Mouse (Mus musculus): ENCODE measurements around the gene Slc25a36. TPM values are rescaled to one million over a fixed set of nuclear protein-coding genes. Genes with fewer than 3 reads are reported as not detected.

Gene Slc25a36
- polyA plus RNA-seq, 1 experiment from 2014 or later = 26.4 TPM

DNA sequence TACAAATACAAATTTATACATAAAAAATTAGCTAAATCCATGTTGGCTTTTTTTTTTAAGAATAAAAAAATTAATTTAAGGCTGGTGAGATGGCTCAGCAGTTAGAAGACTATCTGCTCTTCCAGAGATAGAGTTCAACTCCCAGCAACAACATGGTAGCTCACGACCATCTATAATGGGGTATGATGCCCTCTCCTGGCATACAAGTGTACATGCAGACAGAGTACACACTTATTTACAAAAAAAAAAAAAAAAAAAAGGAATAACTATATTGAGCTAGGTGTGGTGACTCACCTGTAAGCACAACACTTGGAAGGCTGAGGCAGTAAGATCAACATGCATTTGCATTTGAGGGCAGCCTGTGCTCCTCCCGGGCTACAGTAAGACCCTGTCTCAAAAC lies 26.3 kb downstream of the Slc25a36 start:
- H3K36me3 ChIP-seq (ENCODE audit: inconsistent target) = peaks cover 42% of the 10 kb centered on the region

DNA sequence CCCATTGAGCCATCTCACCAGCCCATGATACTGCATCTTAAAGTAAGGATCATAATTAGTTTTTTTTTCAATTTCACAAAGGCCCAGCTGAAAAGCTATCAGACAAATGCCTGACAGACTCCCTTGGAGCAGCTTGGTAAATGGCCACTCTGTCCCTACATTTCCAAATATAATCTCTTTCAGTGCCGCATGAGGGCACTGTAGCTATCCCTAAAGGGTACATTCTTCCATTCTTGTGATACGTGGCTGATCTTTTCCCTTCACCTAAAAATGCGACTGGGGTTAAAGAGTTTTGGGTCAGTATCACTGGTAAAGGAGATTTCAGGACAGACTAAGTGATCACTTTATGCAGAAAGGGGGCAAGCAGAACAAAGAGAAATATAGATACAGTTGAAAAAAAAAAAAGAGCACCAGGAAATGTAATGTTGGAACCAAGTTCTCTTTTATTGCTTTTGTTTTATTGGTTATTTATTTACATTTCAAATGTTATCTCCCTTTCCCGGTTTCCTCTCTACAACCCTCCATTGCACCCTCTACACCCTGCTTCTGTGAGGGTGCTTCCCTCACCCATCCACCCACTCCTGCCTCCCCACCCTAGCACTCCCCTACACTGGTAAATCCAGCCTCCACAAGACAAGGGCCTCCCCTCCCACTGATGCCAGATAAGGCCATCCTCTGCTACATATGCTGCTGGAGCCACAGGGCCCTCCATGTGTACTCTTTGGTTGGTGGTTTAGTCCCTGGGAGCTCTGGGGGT lies 29.7 kb downstream of the Slc25a36 start:
- Histone ChIP-seq H3K36me3 (ENCODE audit: inconsistent target) (peaks cover 63% of the 10 kb centered on the region), H3K79me2 (ENCODE audit: inconsistent target) (no peaks in the 10 kb centered on the region), H3K4me3 (ENCODE audit: inconsistent target) (no peak overlapping the region), H3K27ac (no peak overlapping the region)
- WGBS (ENCODE audit: missing documents) = 97% methylated on average over 4 of the region's 4 CpGs

More for the DNA sequence above, 26.3 kb downstream of the Slc25a36 start:
- H3K79me2 ChIP-seq (ENCODE audit: inconsistent target) = no peaks in the 10 kb centered on the region
- H3K27ac ChIP-seq = no peak overlapping the region
- no peak overlapping the region for H3K4me3 ChIP-seq (ENCODE audit: inconsistent target)
- WGBS (ENCODE audit: missing documents) = 100% methylated on average over 1 of the region's 2 CpGs

DNA sequence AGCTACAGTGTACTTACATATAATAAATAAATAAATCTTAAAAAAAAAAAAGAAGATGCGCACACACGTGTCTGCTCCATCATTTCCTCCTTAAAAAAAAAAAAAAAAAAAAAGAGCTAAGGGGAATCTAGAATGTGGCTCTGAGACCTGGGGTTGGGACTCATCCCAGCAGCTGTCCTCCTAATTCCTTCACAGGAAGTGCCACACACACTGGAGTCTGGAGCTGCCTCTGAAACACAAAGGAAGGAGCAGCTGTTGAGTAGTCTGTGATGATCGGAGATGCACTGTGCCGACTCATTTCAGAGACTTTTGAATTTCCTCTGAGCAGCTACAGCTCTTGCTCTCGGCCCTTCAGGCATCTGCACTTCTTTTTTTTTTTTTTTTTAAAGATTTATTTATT lies 41.0 kb downstream of the Slc25a36 start:
- WGBS (ENCODE audit: missing documents) = 84% methylated on average over 4 of the region's 5 CpGs
- Histone ChIP-seq H3K27ac (no peak overlapping the region), H3K4me3 (ENCODE audit: inconsistent target) (no peak overlapping the region), H3K79me2 (ENCODE audit: inconsistent target) (no peaks in the 10 kb centered on the region), H3K36me3 (ENCODE audit: inconsistent target) (0 out of 2 replicates have a peak, but pooled peaks cover 11% of the 10 kb centered on the region)

DNA sequence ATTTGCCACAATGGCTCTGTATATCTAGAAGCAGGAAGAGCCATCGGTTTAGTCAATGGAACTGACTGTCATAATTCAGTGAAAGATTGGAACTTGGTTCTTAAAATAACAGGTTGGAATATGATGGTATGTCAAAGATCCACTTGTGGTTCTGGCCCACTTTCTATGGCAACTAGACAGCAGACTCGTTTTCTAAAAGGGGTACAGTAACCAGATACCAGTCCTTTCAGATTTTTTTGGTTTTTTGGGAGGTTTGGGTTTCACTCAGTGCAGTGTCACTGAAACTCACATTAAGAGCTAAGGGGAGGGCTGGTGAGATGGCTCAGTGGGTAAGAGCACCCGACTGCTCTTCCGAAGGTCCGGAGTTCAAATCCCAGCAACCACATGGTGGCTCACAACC lies 41.5 kb downstream of the Slc25a36 start:
- Histone ChIP-seq H3K27ac (no peak overlapping the region), H3K79me2 (ENCODE audit: inconsistent target) (no peaks in the 10 kb centered on the region), H3K4me3 (ENCODE audit: inconsistent target) (no peak overlapping the region), H3K36me3 (ENCODE audit: inconsistent target) (0 out of 2 replicates have a peak, but pooled peaks cover 11% of the 10 kb centered on the region)
- 85% methylated on average over 2 of the region's 5 CpGs for WGBS (ENCODE audit: missing documents)

DNA sequence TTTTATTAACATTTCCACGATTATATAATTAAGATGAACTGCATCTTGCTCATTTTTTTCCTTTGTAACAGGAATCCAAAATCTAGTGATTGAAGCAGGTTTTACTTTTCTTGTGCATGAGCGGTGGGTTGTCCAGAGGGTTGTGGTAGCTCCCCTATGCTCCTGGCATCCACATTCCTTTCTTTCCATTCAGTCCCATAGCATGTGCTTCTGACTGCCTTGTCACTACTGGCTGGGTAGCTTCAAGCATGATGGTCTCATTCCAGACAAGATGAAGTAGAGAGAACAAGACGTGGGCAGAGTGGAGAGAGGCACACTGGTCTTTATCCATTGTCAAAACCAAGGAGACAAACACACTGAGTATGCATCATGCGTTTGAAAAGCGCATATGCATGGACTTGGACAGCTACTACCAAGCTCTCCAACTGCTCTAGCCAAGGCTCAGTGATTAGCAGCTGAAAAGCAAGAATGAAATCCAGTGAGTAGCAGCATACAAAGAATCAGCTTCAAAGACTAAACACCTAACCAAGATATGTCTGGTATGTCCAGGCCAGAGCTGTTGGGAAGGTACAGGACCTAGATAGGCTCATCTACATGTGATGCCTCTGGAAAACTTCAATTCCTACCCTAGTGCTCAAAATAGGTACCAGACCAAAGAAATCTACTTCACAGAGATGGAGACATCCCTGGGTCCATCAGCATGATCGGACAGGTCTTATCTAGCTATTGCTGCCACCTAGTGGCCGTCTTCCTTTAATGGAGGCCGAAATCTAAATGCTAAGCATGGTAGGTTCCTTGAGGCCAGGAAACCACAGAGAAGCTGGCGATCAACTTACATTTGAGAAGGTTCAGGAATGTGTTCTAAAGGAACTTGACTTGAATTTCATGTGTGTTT lies 42.5 kb downstream of the Slc25a36 start:
- H3K4me3 ChIP-seq (ENCODE audit: inconsistent target) = no peak overlapping the region
- no peaks in the 10 kb centered on the region for H3K79me2 ChIP-seq (ENCODE audit: inconsistent target)
- H3K36me3 ChIP-seq (ENCODE audit: inconsistent target) = 0 out of 2 replicates have a peak, but pooled peaks cover 11% of the 10 kb centered on the region
- H3K27ac ChIP-seq = no peak overlapping the region
- WGBS (ENCODE audit: missing documents) = 53% methylated on average over 9 of the region's 9 CpGs

DNA sequence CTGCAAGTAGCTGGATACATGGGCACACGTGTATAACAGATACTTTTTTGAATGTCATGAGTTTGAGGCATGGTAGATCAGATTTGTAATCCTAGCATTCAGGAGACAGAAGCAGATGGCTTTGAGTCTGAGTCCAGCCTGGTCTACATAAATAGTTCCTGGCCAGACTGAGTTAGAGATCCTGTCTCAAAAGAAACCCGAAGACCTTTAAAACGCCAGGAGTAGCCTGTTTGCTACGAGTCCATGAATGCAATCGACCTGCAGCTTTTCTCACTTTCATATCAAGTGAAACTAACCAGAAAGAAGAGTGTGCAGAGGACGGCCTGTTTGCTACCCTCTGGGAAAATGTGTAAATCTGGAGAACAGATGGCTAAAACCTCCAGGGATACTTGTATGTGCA lies 43.2 kb downstream of the Slc25a36 start:
- WGBS (ENCODE audit: missing documents) = 96% methylated on average over 6 of the region's 6 CpGs
- H3K27ac ChIP-seq = no peak overlapping the region
- 0 out of 2 replicates have a peak, but pooled peaks cover 11% of the 10 kb centered on the region for H3K36me3 ChIP-seq (ENCODE audit: inconsistent target)
- no peaks in the 10 kb centered on the region for H3K79me2 ChIP-seq (ENCODE audit: inconsistent target)
- H3K4me3 ChIP-seq (ENCODE audit: inconsistent target) = no peak overlapping the region

DNA sequence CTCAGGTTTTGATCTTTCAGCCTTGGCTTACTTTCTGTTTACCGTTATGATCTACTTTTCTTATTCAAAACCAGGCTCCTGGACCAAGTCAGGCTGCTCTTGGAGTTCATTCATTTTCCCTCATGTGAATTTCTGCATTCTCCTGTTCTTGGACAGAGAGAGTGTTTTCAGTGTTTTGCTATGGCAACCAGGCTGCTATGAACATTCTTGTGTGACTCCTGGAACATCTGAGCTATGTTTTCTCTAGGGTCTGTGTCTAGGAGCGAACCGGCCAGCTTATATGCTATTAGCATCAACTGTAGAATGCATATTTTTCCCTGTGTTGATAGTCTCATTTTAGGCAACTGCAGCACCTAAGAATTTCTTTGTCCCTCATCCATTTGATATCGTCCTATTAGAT lies 45.1 kb downstream of the Slc25a36 start:
- WGBS (ENCODE audit: missing documents) = 92% methylated on average over 4 of the region's 4 CpGs
- no peaks in the 10 kb centered on the region for H3K79me2 ChIP-seq (ENCODE audit: inconsistent target)
- no peak overlapping the region for H3K4me3 ChIP-seq (ENCODE audit: inconsistent target)

DNA sequence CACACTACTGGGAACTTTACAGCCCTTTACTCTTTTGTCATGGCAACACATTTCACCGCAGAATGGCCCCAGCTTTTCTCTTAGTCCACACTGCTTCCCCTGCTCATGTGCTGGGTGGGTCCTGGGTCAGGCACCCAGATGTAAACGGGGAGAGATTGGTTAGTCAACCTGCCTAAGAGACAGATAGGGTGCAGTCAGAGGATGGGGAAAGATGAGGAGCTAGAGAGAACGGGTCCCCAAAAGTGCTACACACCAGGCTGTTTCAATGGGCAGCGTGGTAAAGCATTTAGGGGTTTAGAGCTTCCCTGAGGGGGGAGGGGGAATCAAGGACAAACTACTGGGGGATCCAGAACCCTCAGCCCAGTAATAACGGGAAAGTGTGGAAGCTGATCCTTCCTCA lies 45.7 kb downstream of the Slc25a36 start:
- 89% methylated on average over 5 of the region's 5 CpGs for WGBS (ENCODE audit: missing documents)
- no peak overlapping the region for H3K4me3 ChIP-seq (ENCODE audit: inconsistent target)
- H3K27ac ChIP-seq = no peak overlapping the region
- no peaks in the 10 kb centered on the region for H3K79me2 ChIP-seq (ENCODE audit: inconsistent target)
- H3K36me3 ChIP-seq (ENCODE audit: inconsistent target) = no peaks in the 10 kb centered on the region

More for the DNA sequence above, 45.1 kb downstream of the Slc25a36 start:
- H3K36me3 ChIP-seq (ENCODE audit: inconsistent target) = no peaks in the 10 kb centered on the region
- H3K27ac ChIP-seq = no peak overlapping the region

DNA sequence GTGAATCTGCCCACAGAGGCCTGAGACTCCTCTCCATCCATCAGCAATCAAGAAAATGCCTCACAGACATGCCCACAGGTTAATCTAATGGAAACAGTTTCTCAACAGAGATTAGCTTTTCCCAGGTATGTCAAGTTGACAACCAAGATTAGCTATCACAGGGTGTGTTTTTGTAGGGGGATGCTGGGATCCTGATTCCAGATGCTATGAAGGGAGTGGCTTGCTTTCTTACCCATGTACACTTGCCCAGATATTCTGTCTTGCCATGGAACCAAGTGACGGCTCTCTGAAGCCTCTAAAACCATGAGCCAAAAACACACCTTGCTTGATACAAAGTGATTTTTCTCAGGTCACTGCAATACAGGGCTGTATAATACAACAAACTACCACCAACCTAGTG lies 46.8 kb downstream of the Slc25a36 start:
- 100% methylated on average over 1 of the region's 1 CpGs for WGBS (ENCODE audit: missing documents)
- Histone ChIP-seq H3K27ac (no peak overlapping the region), H3K79me2 (ENCODE audit: inconsistent target) (no peaks in the 10 kb centered on the region), H3K4me3 (ENCODE audit: inconsistent target) (no peak overlapping the region), H3K36me3 (ENCODE audit: inconsistent target) (no peaks in the 10 kb centered on the region)

DNA sequence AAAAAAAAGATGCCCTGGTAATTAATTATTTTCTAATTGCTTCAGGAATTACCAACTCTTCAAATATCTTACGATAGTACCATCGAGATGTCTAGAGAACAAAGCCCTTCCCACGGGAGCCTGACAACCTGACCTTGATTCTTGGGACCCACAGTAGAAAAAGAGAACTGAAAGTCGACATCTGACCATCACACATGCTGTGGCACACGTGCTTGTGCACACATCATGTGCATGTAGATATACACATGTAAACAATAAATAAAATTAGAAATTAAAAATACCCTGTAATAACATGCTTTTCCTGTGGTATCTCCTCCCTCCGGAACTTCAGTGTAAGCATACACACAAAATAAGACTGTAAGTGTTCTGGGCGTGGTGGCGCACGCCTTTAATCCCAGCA lies 49.3 kb downstream of the Slc25a36 start:
- Histone ChIP-seq H3K79me2 (ENCODE audit: inconsistent target) (no peaks in the 10 kb centered on the region), H3K4me3 (ENCODE audit: inconsistent target) (no peak overlapping the region), H3K36me3 (ENCODE audit: inconsistent target) (no peaks in the 10 kb centered on the region), H3K27ac (no peak overlapping the region)
- WGBS (ENCODE audit: missing documents) = 83% methylated on average over 8 of the region's 9 CpGs

DNA sequence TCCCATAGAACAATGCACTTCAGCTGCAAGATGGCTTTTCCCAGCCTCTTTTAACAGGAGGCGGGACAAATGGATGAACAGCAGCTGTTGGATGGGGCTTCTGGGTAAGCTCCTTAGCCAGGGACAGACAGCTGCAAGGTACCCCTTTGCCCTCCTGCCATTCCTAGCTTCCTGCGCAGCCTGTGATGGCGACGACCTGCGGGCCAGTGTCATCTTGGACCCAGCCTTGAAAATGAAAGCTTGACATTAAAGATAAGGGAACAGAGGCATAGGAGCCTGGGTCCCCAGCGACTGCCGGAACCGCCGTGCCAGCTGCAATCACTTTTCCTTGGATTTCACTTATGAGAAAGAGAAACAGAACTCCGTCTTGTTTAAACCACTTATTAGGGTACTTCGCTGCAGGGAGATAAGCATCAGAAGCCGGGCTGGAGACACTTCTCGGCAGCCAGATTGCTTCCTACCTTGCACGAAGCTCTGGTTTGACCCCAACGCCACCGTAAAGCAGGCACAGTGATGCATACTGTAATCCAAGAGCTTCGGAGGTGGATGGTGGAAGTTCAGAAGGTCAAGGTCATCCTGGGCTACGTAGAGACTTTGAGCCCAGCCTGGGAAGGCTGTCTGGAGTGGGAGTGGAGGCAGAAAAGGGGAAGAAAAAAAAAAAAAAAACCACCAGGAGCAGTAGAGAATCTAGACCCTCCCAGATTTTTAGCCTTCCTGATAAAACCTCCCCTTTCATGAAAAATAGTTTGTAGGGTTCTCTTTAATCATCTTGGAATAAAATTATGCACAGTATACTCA lies 54.2 kb downstream of the Slc25a36 start:
- WGBS (ENCODE audit: missing documents) = 53% methylated on average over 18 of the region's 18 CpGs
- Histone ChIP-seq H3K27ac (no peak overlapping the region), H3K79me2 (ENCODE audit: inconsistent target) (no peaks in the 10 kb centered on the region), H3K36me3 (ENCODE audit: inconsistent target) (no peaks in the 10 kb centered on the region), H3K4me3 (ENCODE audit: inconsistent target) (no peak overlapping the region)

DNA sequence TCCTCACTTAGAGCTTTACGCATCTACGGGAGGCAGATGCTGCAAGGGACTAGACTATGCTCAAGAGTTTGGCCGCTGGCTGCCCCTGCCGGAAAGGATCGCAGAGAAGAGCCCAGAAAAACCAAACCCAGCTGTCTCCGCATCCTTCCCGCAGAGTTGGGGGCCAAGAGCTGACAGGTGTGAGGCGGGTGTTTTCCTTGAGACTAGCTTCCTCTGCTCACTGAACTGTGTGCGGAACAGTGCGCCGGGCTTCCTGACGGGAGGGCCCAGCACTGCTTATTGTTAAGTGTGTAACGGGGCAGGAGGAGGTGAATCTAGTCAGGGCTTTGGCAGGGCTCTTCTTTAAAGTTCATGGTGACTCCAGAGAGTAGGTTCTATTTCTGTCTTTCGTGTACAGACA lies 55.1 kb downstream of the Slc25a36 start:
- no peak overlapping the region for H3K4me3 ChIP-seq (ENCODE audit: inconsistent target)
- WGBS (ENCODE audit: missing documents) = 87% methylated on average over 12 of the region's 14 CpGs
- no peaks in the 10 kb centered on the region for H3K36me3 ChIP-seq (ENCODE audit: inconsistent target)
- no peaks in the 10 kb centered on the region for H3K79me2 ChIP-seq (ENCODE audit: inconsistent target)
- H3K27ac ChIP-seq = no peak overlapping the region

DNA sequence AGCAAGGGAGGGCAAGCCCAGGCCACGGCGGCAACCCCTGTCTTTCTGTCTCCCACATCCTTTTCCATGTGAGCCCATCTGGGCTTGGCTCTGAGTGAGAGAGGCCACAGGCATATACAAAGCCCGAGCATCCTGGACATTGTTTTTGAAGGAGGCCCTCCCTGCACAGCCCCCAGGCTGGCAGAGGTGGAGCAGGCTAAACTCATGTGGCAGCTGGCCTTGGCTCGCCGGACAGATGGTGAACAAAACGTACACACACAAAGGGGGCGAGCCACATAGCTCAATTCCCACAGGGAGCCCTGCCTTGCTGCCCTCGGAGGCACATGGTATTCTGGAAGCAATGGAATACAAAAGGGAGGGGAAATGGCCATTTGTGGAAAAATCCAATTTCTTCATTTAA lies 59.8 kb downstream of the Slc25a36 start:
- Histone ChIP-seq H3K36me3 (ENCODE audit: inconsistent target) (no peaks in the 10 kb centered on the region), H3K4me3 (ENCODE audit: inconsistent target) (no peak overlapping the region), H3K79me2 (ENCODE audit: inconsistent target) (no peaks in the 10 kb centered on the region), H3K27ac (no peak overlapping the region)
- 97% methylated on average over 8 of the region's 8 CpGs for WGBS (ENCODE audit: missing documents)

DNA sequence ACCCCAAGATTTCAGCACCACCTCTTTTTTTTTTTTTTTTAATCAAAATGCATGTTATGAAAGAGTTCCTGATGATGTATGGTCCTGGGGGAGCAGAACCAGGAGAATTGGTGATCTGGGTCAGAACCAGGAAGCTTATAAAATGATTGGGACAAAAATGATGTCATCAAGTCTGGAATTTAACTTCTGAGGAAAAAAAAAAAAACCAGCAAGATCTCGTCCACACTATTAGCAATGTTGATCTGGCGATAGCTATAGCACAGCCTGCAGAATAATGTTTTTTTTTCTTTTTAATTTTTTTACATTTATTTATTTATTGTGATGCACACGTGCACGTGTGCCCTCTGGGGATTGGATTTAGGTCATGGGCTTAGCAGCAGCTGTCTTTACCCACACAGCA lies 64.7 kb downstream of the Slc25a36 start:
- Histone ChIP-seq H3K27ac (no peak overlapping the region), H3K36me3 (ENCODE audit: inconsistent target) (no peaks in the 10 kb centered on the region), H3K4me3 (ENCODE audit: inconsistent target) (no peak overlapping the region), H3K79me2 (ENCODE audit: inconsistent target) (no peaks in the 10 kb centered on the region)
- 87% methylated on average over 4 of the region's 4 CpGs for WGBS (ENCODE audit: missing documents)
